43 mouse cellular contexts compared by ENCODE assay signal in genomic region chr10:52018471-52018870, GRCm38 (mm10). TPM values are rescaled to one million over a fixed set of nuclear protein-coding genes. Genes with fewer than 3 reads are reported as not detected.
"Had no signal": no experiment of that assay in that cellular context is flagged by ENCODE, and none has a peak within 500 bp of the region (broad histone marks: within the 10 kb centered on the region; RNA-seq: fewer than 3 reads in every experiment).

No protein-coding gene starts in this region.

- H3K9ac ChIP-seq: heart, embryonic 12.5 days; heart, embryonic 13.5 days; heart, embryonic 15.5 days; hindbrain, embryonic 12.5 days; hindbrain, embryonic 13.5 days; hindbrain, embryonic 14.5 days; hindbrain, embryonic 15.5 days; intestine, embryonic 15.5 days; kidney, embryonic 15.5 days had no signal

- ATAC-seq: hindbrain, embryonic 16.5 days; hindbrain, postnatal 0 days; inflammation-experienced regulatory T-cells, adult 6 months; intestine, embryonic 15.5 days; intestine, embryonic 16.5 days; intestine, postnatal 0 days had no signal

- H3K4me2 ChIP-seq: heart, embryonic 11.5 days; heart, embryonic 12.5 days; heart, embryonic 13.5 days; heart, embryonic 15.5 days; hindbrain, embryonic 12.5 days; hindbrain, embryonic 13.5 days; hindbrain, embryonic 14.5 days; hindbrain, embryonic 15.5 days; intestine, embryonic 15.5 days; kidney, embryonic 15.5 days had no signal

- DNase-seq: heart, postnatal 10 days; heart, postnatal 14 days; heart, postnatal 36 days; heart, postnatal 4 days; kidney, adult 11 months; kidney, adult 18-20 months; kidney, adult 2 months; kidney, adult 8-10 months; kidney, adult 9 months; kidney, postnatal 10 days; kidney, postnatal 14 days; kidney, postnatal 25 days; kidney, postnatal 36 days; kidney, postnatal 4 days; layer of hippocampus, adult 9-11 months; layer of hippocampus, postnatal 36 days had no signal

- H3K4me3 ChIP-seq: heart, embryonic 10.5 days; heart, embryonic 12.5 days; heart, embryonic 13.5 days; heart, embryonic 15.5 days; hindbrain, embryonic 10.5 days; hindbrain, embryonic 12.5 days; hindbrain, embryonic 13.5 days; hindbrain, embryonic 15.5 days; intestine, embryonic 15.5 days; kidney, embryonic 15.5 days; layer of hippocampus, adult 2 months had no signal

- H3K27ac ChIP-seq: heart, embryonic 10.5 days; heart, embryonic 13.5 days; heart, embryonic 15.5 days; hindbrain, embryonic 10.5 days; hindbrain, embryonic 12.5 days; hindbrain, embryonic 13.5 days; hindbrain, embryonic 14.5 days; hindbrain, embryonic 15.5 days; hindbrain, postnatal 0 days; intestine, embryonic 15.5 days; kidney, embryonic 15.5 days; kidney, postnatal 0 days; layer of hippocampus, adult 2 months had no signal

- H3K36me3 ChIP-seq: heart, embryonic 10.5 days; heart, embryonic 12.5 days; heart, embryonic 13.5 days; heart, embryonic 15.5 days; hindbrain, embryonic 10.5 days; hindbrain, embryonic 12.5 days; hindbrain, embryonic 13.5 days; hindbrain, embryonic 15.5 days; intestine, embryonic 15.5 days; kidney, embryonic 15.5 days had no signal

- H3K9me3 ChIP-seq: heart, embryonic 10.5 days; heart, embryonic 12.5 days; heart, embryonic 13.5 days; heart, embryonic 15.5 days; hindbrain, embryonic 10.5 days; hindbrain, embryonic 12.5 days; hindbrain, embryonic 13.5 days; hindbrain, embryonic 15.5 days; intestine, embryonic 15.5 days; kidney, embryonic 15.5 days had no signal

RNA-seq across cellular contexts. Expression of gene Vgll2, which starts 3.8 kb away (rescaled TPM):
- total RNA-seq: heart, postnatal 10 days; heart, postnatal 14 days; heart, postnatal 25 days; heart, postnatal 36 days; heart, postnatal 4 days; hematopoietic stem cell, adult 5-6 weeks; hindbrain, postnatal 0 days; layer of hippocampus, adult 2 months; layer of hippocampus, postnatal 14 days; layer of hippocampus, postnatal 36 days had no signal
- polyA plus RNA-seq: heart, embryonic 14.5 days; heart, postnatal 0 days; inflammation-experienced regulatory T-cells, adult 6 months; intestine, embryonic 14.5 days; intestine, embryonic 16.5 days; intestine, postnatal 0 days; kidney, embryonic 14.5 days; kidney, postnatal 0 days; large intestine, adult 2 months had no signal
